Mouse (Mus musculus): Measurements from ENCODE around the gene Sectm1a. TPM values are rescaled to one million over a fixed set of nuclear protein-coding genes. Genes with fewer than 3 reads are reported as not detected.
"Not testable (repeated sequence)": the region's sequence is repeated elsewhere in the genome, so short reads cannot be mapped to it uniquely, and the experiment has no call there.

Sectm1a gene
- polyA plus RNA-seq, 1 experiment from 2014 or later: 0.63 TPM

DNA sequence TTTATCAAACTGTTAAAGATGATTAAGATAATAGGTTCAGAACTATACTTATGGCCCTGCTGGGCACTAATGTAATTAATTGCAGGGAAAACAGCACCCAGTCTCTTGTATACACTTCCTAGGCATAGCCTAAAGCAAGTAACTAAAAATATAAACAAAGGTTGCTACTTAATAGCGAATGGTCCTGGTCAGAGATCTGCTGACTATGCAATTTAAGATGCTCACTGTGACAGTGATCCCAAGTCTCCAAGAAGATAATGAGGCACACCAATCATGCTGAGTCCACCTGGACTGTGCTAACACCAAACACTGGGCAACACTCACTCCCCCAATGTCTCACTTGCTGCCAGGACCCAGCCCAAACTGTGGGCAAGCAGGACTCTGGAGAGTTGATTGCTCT is 31.2 kb downstream of the Sectm1a start:
- Histone ChIP-seq H3K4me2 (ENCODE audit: low read length) (no peak overlapping the region), H3K4me1 (replicated peaks; ENCODE audit: insufficient read depth, low read length) (no peaks in the 10 kb centered on the region), H3K27me3 (ENCODE audit: insufficient read depth, low read length) (no peaks in the 10 kb centered on the region), H3K4me3 (replicated peaks; ENCODE audit: low read depth, low read length) (no peak overlapping the region), H3K9ac (ENCODE audit: low read depth, low read length) (no peak overlapping the region), H3K9me3 (replicated peaks; ENCODE audit: low read length) (no peaks in the 10 kb centered on the region), H3K27ac (no peak overlapping the region), H3K36me3 (ENCODE audit: insufficient read depth, low read length) (no peaks in the 10 kb centered on the region)
- ATAC-seq (replicated peaks; ENCODE audit: low FRiP score, low read depth) (no peak), DNase-seq (ENCODE audit: low spot score) (no peak)
- no peak for TF ChIP-seq CTCF (IDR thresholded peaks at IDR 0.05; ENCODE audit: low read depth)
- whole genome bisulfite sequencing: 50% methylated on average over 1 of the region's 1 CpGs

DNA sequence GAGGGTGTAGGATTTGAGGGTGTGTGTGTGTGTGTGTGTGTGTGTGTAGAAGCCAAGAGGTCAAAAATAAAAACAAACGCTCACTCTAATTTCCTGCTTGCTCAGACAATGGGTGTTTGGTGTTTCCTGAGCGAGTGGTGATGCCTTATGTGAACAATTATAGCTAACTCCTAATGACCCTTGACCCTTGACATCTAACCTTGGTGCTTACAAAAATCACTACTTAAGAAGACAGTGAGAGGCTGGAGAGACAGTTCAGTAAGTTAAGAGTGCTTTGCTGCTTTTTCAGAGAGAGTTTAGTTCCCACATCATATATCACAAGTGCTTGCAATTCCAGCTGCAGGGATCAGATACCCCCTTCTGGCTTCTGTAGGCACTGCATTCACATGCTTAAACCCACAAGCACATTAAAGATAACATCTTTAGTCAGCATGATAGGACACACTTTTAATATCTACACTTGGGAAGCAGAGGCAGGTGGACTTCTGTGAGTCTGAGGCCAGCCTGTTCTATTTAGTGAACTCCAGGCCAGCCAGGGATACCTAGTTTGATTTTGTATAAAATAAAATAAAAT is 33.1 kb downstream of the Sectm1a start:
- WGBS: 45% methylated on average over 2 of the region's 2 CpGs
- Histone ChIP-seq H3K9ac (ENCODE audit: low read depth, low read length) (no peak overlapping the region), H3K36me3 (ENCODE audit: insufficient read depth, low read length) (no peaks in the 10 kb centered on the region), H3K4me2 (ENCODE audit: low read length) (no peak overlapping the region), H3K4me3 (replicated peaks; ENCODE audit: low read depth, low read length) (no peak overlapping the region), H3K27ac (no peak overlapping the region), H3K4me1 (replicated peaks; ENCODE audit: insufficient read depth, low read length) (no peaks in the 10 kb centered on the region), H3K27me3 (ENCODE audit: insufficient read depth, low read length) (no peaks in the 10 kb centered on the region), H3K9me3 (replicated peaks; ENCODE audit: low read length) (no peaks in the 10 kb centered on the region)
- TF ChIP-seq CTCF (IDR thresholded peaks at IDR 0.05; ENCODE audit: low read depth): peak; percentile 67
- DNase-seq (ENCODE audit: low spot score) (peak; percentile 75), ATAC-seq (replicated peaks; ENCODE audit: low FRiP score, low read depth) (no peak)

DNA sequence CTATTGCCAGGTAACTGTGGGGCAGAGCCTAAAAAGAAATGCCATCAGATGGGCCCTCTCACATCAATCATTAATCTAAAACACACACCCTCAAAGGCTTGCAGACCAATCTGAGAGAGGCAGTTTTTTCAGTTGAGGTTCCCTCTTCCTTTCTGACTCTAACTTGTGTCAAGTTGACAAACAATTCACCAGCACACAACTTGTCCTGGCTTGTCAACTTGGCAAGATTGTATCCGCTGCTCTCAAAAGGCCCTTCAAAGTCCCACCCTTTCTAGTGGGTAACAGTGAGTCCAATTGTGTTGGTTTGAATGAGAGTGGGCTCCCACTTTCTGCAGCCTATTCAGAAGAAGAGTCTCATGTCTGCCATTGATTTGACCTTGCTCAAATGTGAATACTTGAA is 35.7 kb downstream of the Sectm1a start:
- TF ChIP-seq CTCF (IDR thresholded peaks at IDR 0.05; ENCODE audit: low read depth): no peak
- H3K27ac ChIP-seq: no peak overlapping the region
- H3K27me3 ChIP-seq (ENCODE audit: insufficient read depth, low read length): no peaks in the 10 kb centered on the region
- H3K4me2 ChIP-seq (ENCODE audit: low read length): no peak overlapping the region
- DNase-seq (ENCODE audit: low spot score): no peak
- WGBS: 83% methylated on average over 1 of the region's 1 CpGs
- ATAC-seq (replicated peaks; ENCODE audit: low FRiP score, low read depth): no peak
- no peaks in the 10 kb centered on the region for H3K4me1 ChIP-seq (replicated peaks; ENCODE audit: insufficient read depth, low read length)
- H3K9ac ChIP-seq (ENCODE audit: low read depth, low read length): no peak overlapping the region
- no peak overlapping the region for H3K4me3 ChIP-seq (replicated peaks; ENCODE audit: low read depth, low read length)
- no peaks in the 10 kb centered on the region for H3K9me3 ChIP-seq (replicated peaks; ENCODE audit: low read length)
- H3K36me3 ChIP-seq (ENCODE audit: insufficient read depth, low read length): no peaks in the 10 kb centered on the region

DNA sequence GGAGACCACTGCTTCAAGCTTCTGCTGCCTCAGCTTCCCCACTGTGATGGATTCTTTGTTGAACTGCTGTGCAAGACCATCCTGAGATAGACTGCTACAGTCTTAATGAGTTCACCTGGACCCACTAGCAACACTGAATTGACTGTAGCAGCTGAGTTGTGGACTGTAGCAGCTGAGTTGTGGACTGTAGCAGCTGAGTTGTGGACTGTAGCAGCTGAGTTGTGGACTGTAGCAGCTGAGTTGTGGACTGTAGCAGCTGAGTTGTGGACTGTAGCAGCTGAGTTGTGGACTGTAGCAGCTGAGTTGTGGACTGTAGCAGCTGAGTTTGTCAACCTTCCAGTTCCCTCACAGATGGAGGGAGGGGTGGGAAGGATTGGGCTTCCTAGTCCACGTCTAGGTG is 38.0 kb downstream of the Sectm1a start:
- ATAC-seq (replicated peaks; ENCODE audit: low FRiP score, low read depth); H3K4me3 ChIP-seq (replicated peaks; ENCODE audit: low read depth, low read length): not testable (repeated sequence)
- WGBS: 50% methylated on average over 1 of the region's 1 CpGs

DNA sequence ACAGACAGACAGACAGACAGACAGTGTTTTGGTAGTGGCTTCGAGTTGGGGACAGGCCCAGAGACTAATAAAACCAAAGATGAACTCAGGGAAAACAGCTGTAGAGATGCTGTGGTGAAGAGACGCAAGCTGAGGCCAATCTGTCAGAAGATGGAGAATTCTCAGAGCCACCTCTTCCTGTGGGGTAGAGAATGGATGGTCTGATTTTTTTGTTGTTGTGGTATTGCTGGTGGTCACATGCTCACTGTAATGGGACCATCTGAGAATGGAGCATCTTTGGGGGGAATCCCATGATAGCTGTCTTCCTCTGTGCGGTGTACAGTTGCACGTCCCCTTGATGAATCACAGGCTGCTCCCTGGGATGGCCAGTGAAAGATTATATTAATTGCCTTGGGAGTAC is 38.5 kb downstream of the Sectm1a start:
- H3K36me3 ChIP-seq (ENCODE audit: insufficient read depth, low read length): no peaks in the 10 kb centered on the region
- H3K27me3 ChIP-seq (ENCODE audit: insufficient read depth, low read length): no peaks in the 10 kb centered on the region
- no peak overlapping the region for H3K9ac ChIP-seq (ENCODE audit: low read depth, low read length)
- ATAC-seq (replicated peaks; ENCODE audit: low FRiP score, low read depth) (no peak), DNase-seq (ENCODE audit: low spot score) (no peak)
- no peak overlapping the region for H3K4me3 ChIP-seq (replicated peaks; ENCODE audit: low read depth, low read length)
- H3K4me2 ChIP-seq (ENCODE audit: low read length): no peak overlapping the region
- TF ChIP-seq CTCF (IDR thresholded peaks at IDR 0.05; ENCODE audit: low read depth): no peak
- 70% methylated on average over 4 of the region's 4 CpGs for WGBS
- H3K4me1 ChIP-seq (replicated peaks; ENCODE audit: insufficient read depth, low read length): no peaks in the 10 kb centered on the region
- no peaks in the 10 kb centered on the region for H3K9me3 ChIP-seq (replicated peaks; ENCODE audit: low read length)
- H3K27ac ChIP-seq: no peak overlapping the region

More for the DNA sequence above, 38.0 kb downstream of the Sectm1a start:
- not testable (repeated sequence) for H3K4me2 ChIP-seq (ENCODE audit: low read length); H3K36me3 ChIP-seq (ENCODE audit: insufficient read depth, low read length); H3K9me3 ChIP-seq (replicated peaks; ENCODE audit: low read length); H3K9ac ChIP-seq (ENCODE audit: low read depth, low read length); H3K27ac ChIP-seq; H3K27me3 ChIP-seq (ENCODE audit: insufficient read depth, low read length); H3K4me1 ChIP-seq (replicated peaks; ENCODE audit: insufficient read depth, low read length); DNase-seq (ENCODE audit: low spot score)

DNA sequence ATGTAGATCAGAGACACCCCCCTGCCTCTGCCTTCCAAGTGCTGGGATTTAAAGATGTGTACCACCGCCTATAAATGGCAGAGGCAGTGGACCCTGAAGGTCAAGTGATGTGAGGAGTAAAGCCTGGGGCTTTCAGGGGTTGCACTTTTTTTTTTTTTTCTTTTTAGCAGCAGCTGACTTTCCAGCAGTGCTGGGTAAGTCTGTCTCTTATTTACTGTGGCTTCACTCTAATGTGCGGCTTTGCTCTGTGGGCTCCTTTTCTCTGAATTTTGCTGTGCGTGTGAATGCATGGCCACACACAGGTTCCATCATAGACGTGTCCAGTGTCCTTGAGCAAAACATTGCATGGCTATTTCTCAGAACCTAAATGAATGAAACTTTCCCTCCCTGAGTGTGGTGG is 39.4 kb downstream of the Sectm1a start:
- H3K9me3 ChIP-seq (replicated peaks; ENCODE audit: low read length): no peaks in the 10 kb centered on the region
- no peaks in the 10 kb centered on the region for H3K27me3 ChIP-seq (ENCODE audit: insufficient read depth, low read length)
- no peak overlapping the region for H3K27ac ChIP-seq
- no peak overlapping the region for H3K4me3 ChIP-seq (replicated peaks; ENCODE audit: low read depth, low read length)
- no peak for DNase-seq (ENCODE audit: low spot score)
- no peak overlapping the region for H3K9ac ChIP-seq (ENCODE audit: low read depth, low read length)
- no peaks in the 10 kb centered on the region for H3K4me1 ChIP-seq (replicated peaks; ENCODE audit: insufficient read depth, low read length)
- no peaks in the 10 kb centered on the region for H3K36me3 ChIP-seq (ENCODE audit: insufficient read depth, low read length)
- WGBS: 70% methylated on average over 4 of the region's 4 CpGs
- TF ChIP-seq CTCF (IDR thresholded peaks at IDR 0.05; ENCODE audit: low read depth): no peak
- H3K4me2 ChIP-seq (ENCODE audit: low read length): no peak overlapping the region
- ATAC-seq (replicated peaks; ENCODE audit: low FRiP score, low read depth): no peak

DNA sequence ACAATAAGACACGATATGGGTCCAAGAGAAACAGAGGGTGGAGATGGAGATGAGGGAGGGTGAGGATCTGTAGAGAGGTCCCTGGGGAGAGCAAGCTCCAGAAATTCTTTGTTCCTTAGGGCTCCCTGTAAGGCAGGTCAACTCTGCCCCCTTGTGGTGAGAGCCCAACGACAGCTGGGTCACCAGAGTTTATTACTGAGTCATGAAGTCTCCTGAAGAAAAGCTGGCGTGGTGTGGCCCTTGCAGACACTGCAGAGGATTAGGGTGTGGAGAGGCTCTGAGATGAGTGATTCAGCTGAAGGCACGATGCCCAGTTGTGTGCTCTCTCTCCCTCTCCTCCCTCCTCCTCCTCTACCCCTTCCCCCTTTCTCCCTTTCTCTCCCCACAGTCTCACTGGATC is 39.8 kb downstream of the Sectm1a start:
- Histone ChIP-seq H3K4me1 (replicated peaks; ENCODE audit: insufficient read depth, low read length) (no peaks in the 10 kb centered on the region), H3K27ac (no peak overlapping the region), H3K9me3 (replicated peaks; ENCODE audit: low read length) (no peaks in the 10 kb centered on the region), H3K27me3 (ENCODE audit: insufficient read depth, low read length) (no peaks in the 10 kb centered on the region), H3K9ac (ENCODE audit: low read depth, low read length) (no peak overlapping the region), H3K4me3 (replicated peaks; ENCODE audit: low read depth, low read length) (no peak overlapping the region), H3K4me2 (ENCODE audit: low read length) (no peak overlapping the region), H3K36me3 (ENCODE audit: insufficient read depth, low read length) (no peaks in the 10 kb centered on the region)
- DNase-seq (ENCODE audit: low spot score): peak; percentile 90
- peak; percentile 57; the same call in 1 of the 2 replicates for ATAC-seq (replicated peaks; ENCODE audit: low FRiP score, low read depth)
- TF ChIP-seq CTCF (IDR thresholded peaks at IDR 0.05; ENCODE audit: low read depth): peak; percentile 88
- 3% methylated on average over 4 of the region's 4 CpGs for WGBS

All from kidney, postnatal 0 days (tissue).